Mouse (Mus musculus) forebrain, embryonic 12.5 days (tissue): Measurements from ENCODE around the gene Prrx2. TPM values are rescaled to one million over a fixed set of nuclear protein-coding genes. Genes with fewer than 3 reads are reported as not detected.
"Not testable (repeated sequence)": the region's sequence is repeated elsewhere in the genome, so short reads cannot be mapped to it uniquely, and the experiment has no call there.

Source experiments
- ATAC-seq: fragments of 200-750 bp; cut with Nextera tagmentation; 2 replicates; pipeline ENCODE4 v1.8.0; 2017; ENCODE audit warnings: moderate TSS enrichment; ENCODE audit not compliant: low FRiP score
- H3K27ac ChIP-seq: fragments of 300-500 bp; sonication (generic); 2 replicates; pipeline ENCODE4 v1.5.1; 2016; ENCODE audit warnings: mild to moderate bottlenecking
- H3K27me3 ChIP-seq: fragments of 300-500 bp; sonication (generic); 2 replicates; pipeline ENCODE4 v1.6.1; 2016; ENCODE audit warnings: mild to moderate bottlenecking
- H3K36me3 ChIP-seq: fragments of 300-500 bp; sonication (generic); replicated peaks from 2 replicates; pipeline ENCODE4 v1.6.1; 2016; ENCODE audit warnings: mild to moderate bottlenecking
- H3K4me1 ChIP-seq: fragments of 300-500 bp; sonication (generic); 2 replicates; pipeline ENCODE4 v1.6.1; 2016
- H3K4me2 ChIP-seq: fragments of 300-500 bp; sonication (generic); 2 replicates; pipeline ENCODE4 v1.6.1; 2016; ENCODE audit warnings: mild to moderate bottlenecking, moderate library complexity
- H3K4me3 ChIP-seq: fragments of 300-500 bp; sonication (generic); replicated peaks from 2 replicates; pipeline ENCODE4 v1.5.1; 2016; ENCODE audit warnings: mild to moderate bottlenecking
- H3K9ac ChIP-seq: fragments of 300-500 bp; sonication (generic); 2 replicates; pipeline ENCODE4 v1.6.1; 2016; ENCODE audit warnings: mild to moderate bottlenecking
- H3K9me3 ChIP-seq: fragments of 300-500 bp; sonication (generic); 2 replicates; pipeline ENCODE4 v1.6.1; 2016
- WGBS: fragments of 180-500 bp; shearing (Covaris S2); methylation state at CpG from one replicate; pipeline ENCODE4 v1.1.7; 2016; 5-methylcytosine and 5-hydroxymethylcytosine counted together
- polyA plus RNA-seq: library from polyadenylated mRNA; unstranded; fragments of >200 nt; fragmentation: Nextera tagmentation; extraction: Ambion mirVana; gene quantifications from 2 replicates; pipeline ENCODE4 v1.2.1, GENCODE M21; 2016

Gene Prrx2
- polyA plus RNA-seq, 1 experiment from 2014 or later, result 19.8 TPM

- Histone ChIP-seq H3K4me1 (0 out of 2 replicates have a peak, but pooled peaks cover 7% of the 10 kb centered on the region), H3K27me3 (no peaks in the 10 kb centered on the region), H3K4me2 (no peak overlapping the region), H3K36me3 (no peaks in the 10 kb centered on the region), H3K27ac (no peak overlapping the region), H3K9ac (no peak overlapping the region), H3K9me3 (no peaks in the 10 kb centered on the region), H3K4me3 (no peak overlapping the region)
- ATAC-seq, result no peak
- WGBS, result 67% methylated on average over 8 of the region's 8 CpGs
These were observed 84.1 kb downstream of the Prrx2 start for GRCm38 (mm10) chr2:30918780-30919329.

- H3K9ac ChIP-seq, result no peak overlapping the region
- H3K27me3 ChIP-seq, result no peaks in the 10 kb centered on the region
- WGBS, result 89% methylated on average over 7 of the region's 7 CpGs
- no peak overlapping the region for H3K4me3 ChIP-seq
- H3K27ac ChIP-seq, result no peak overlapping the region
- H3K36me3 ChIP-seq, result no peaks in the 10 kb centered on the region
- ATAC-seq, result no peak
- no peak overlapping the region for H3K4me2 ChIP-seq
- no peaks in the 10 kb centered on the region for H3K9me3 ChIP-seq
- 0 out of 2 replicates have a peak, but pooled peaks cover 2% of the 10 kb centered on the region for H3K4me1 ChIP-seq
These were observed 85.4 kb downstream of the Prrx2 start for GRCm38 (mm10) chr2:30920216-30920615.

GRCm38 (mm10) chr2:30923099-30923498 is 88.3 kb downstream of the Prrx2 start:
- no peak for ATAC-seq
- no peak overlapping the region for H3K4me2 ChIP-seq

DNA sequence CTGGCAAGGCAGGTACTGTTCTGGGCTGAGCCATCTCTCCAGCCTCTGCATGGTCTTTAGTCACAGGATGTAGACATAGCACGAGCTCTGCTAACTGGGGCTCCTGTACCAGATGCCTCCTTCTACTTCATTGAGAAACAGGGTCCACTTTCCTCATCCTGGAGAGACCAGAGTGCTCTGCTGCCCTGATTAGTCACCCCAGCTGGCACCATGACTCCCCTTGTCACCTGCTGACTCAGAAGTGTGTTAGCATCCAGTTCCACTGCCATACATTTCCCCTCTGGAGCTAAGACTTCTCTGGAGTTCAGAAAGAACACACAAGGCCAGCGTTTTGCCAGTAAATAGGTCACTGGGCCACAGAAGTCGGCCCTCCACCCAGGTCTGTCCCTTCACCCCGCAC is 90.4 kb downstream of the Prrx2 start:
- Histone ChIP-seq H3K9me3 (no peaks in the 10 kb centered on the region), H3K4me3 (no peak overlapping the region), H3K4me2 (no peak overlapping the region), H3K36me3 (no peaks in the 10 kb centered on the region), H3K27me3 (no peaks in the 10 kb centered on the region), H3K9ac (no peak overlapping the region), H3K4me1 (peaks cover 10% of the 10 kb centered on the region), H3K27ac (no peak overlapping the region)
- 79% methylated on average over 4 of the region's 4 CpGs for WGBS
- no peak for ATAC-seq

More at GRCm38 (mm10) chr2:30923099-30923498, 88.3 kb downstream of the Prrx2 start:
- no peak overlapping the region for H3K9ac ChIP-seq
- no peaks in the 10 kb centered on the region for H3K36me3 ChIP-seq
- H3K27ac ChIP-seq, result no peak overlapping the region
- 69% methylated on average over 3 of the region's 3 CpGs for WGBS
- H3K27me3 ChIP-seq, result no peaks in the 10 kb centered on the region
- H3K9me3 ChIP-seq, result no peaks in the 10 kb centered on the region
- H3K4me1 ChIP-seq, result no peaks in the 10 kb centered on the region
- H3K4me3 ChIP-seq, result no peak overlapping the region

DNA sequence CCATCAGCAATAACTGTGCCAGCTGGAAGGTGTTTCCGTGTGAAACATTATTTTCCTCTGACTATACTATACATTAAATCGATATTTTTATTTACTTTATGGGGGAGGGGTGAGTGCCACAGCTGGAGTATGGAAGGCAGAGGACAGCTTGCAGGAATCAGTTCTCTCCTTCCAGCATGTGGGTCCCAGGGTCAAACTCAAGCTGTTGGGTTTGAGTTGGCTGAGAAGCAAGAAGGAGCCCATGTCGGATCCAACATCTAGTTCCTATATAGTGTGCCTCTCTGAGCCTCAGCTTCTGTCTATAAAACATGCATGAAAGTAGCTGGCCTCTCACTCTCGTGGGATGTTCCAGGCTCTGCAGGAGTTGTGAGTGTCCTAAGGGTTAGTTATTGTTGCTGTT is 91.6 kb downstream of the Prrx2 start:
- peaks cover 10% of the 10 kb centered on the region for H3K4me1 ChIP-seq
- WGBS, result 83% methylated on average over 4 of the region's 4 CpGs
- H3K9ac ChIP-seq, result no peak overlapping the region
- no peak overlapping the region for H3K4me3 ChIP-seq
- H3K27ac ChIP-seq, result no peak overlapping the region
- no peaks in the 10 kb centered on the region for H3K27me3 ChIP-seq
- no peaks in the 10 kb centered on the region for H3K9me3 ChIP-seq
- no peak for ATAC-seq
- no peaks in the 10 kb centered on the region for H3K36me3 ChIP-seq
- H3K4me2 ChIP-seq, result no peak overlapping the region

- H3K4me1 ChIP-seq, result peaks cover 10% of the 10 kb centered on the region
- H3K4me2 ChIP-seq, result no peak overlapping the region
- H3K9ac ChIP-seq, result no peak overlapping the region
- ATAC-seq, result no peak
- no peaks in the 10 kb centered on the region for H3K27me3 ChIP-seq
- H3K9me3 ChIP-seq, result no peaks in the 10 kb centered on the region
- H3K27ac ChIP-seq, result no peak overlapping the region
- no peaks in the 10 kb centered on the region for H3K36me3 ChIP-seq
- WGBS, result 71% methylated on average over 9 of the region's 9 CpGs
- H3K4me3 ChIP-seq, result no peak overlapping the region
These were observed 92.5 kb downstream of the Prrx2 start for GRCm38 (mm10) chr2:30927151-30927781.

DNA sequence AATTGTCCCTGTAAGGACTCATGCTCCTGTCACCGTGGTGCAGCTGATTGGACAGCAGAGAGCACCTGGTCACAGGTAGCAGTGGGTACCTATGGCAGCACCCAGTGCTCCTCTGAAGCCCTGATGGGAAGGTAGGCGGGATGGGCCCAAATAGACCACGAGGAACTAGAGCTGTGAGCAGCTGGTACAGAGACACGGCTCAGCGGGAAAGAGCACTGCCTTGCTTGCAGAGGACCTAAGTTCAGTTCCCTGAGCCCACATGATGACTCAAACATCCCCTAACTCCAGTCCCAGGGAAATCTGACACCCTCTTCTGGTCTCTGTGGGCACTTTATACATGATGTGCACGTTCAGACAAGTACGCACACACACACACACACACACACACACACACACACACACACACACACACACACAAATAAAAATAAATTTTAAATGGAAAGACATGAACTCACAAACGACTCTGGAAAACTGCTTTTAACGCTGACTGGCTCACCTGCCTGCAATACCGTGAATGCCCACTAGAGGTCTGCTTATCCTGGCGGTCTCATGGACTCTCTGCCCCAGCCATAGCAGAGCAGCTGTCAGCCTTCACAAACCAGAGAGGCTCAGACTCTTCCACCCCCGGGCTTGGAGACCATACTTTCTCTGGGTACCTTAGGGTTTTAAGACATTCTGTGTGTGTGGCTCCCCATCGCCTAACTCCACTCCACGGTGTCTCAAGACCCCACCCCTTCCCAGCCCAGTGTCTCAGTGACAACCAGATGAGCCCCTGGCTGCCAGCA is 93.3 kb downstream of the Prrx2 start:
- Histone ChIP-seq H3K27me3 (no peaks in the 10 kb centered on the region), H3K9me3 (no peaks in the 10 kb centered on the region), H3K4me2 (no peak overlapping the region), H3K36me3 (no peaks in the 10 kb centered on the region), H3K27ac (no peak overlapping the region), H3K4me3 (no peak overlapping the region), H3K4me1 (peaks cover 10% of the 10 kb centered on the region), H3K9ac (no peak overlapping the region)
- ATAC-seq, result peak; percentile 68
- 27% methylated on average over 14 of the region's 14 CpGs for WGBS

DNA sequence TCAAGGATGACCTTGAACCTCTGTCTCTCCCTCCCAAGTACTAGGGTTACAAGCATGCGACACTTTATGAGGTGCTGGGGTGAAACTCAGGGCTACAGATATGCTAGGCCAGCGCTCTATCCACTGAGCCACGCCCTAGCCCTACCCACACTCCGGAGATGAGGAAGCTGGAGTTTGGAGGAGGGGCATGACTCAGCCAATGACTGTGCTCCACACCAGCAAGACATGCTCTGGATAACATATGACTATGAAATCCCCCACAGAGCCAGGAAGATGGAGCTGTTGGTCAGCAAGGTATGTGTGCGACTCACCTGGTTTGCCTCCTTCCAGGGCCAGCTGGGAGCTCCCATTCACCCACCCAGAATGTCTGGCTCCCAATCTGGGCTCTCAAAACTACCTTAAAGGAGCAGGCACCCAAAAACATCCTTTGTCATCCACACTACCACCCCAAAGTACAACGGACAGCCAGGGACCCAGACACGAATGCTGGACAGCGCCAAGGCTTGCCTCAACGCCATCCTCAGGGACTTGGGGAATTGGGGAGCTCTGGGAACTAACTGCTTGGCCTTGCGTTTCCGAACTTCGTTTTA is 94.2 kb downstream of the Prrx2 start:
- no peaks in the 10 kb centered on the region for H3K27me3 ChIP-seq
- H3K36me3 ChIP-seq, result no peaks in the 10 kb centered on the region
- H3K4me1 ChIP-seq, result peaks cover 10% of the 10 kb centered on the region
- H3K9ac ChIP-seq, result peak overlapping the region; percentile 50; the same call in 1 of the 2 replicates
- H3K4me2 ChIP-seq, result peak overlapping the region; percentile 60
- peak overlapping the region; percentile 25; the same call in 1 of the 2 replicates for H3K4me3 ChIP-seq
- no peak for ATAC-seq
- H3K27ac ChIP-seq, result no peak overlapping the region
- H3K9me3 ChIP-seq, result no peaks in the 10 kb centered on the region
- 34% methylated on average over 12 of the region's 12 CpGs for WGBS

- H3K36me3 ChIP-seq, result no peaks in the 10 kb centered on the region
- H3K4me2 ChIP-seq, result peak within 1 kb of the TSS; percentile 60
- WGBS, result 1% methylated on average over 23 of the region's 23 CpGs
- no peaks in the 10 kb centered on the region; the same call in 1 of the 2 replicates for H3K27me3 ChIP-seq
- peaks cover 10% of the 10 kb centered on the region for H3K4me1 ChIP-seq
- H3K4me3 ChIP-seq, result peak within 1 kb of the TSS; percentile 25
- H3K27ac ChIP-seq, result no peak within 1 kb of the TSS
- ATAC-seq, result peak; percentile 62; the same call in 1 of the 2 replicates
- no peaks in the 10 kb centered on the region for H3K9me3 ChIP-seq
- H3K9ac ChIP-seq, result peak within 1 kb of the TSS; percentile 50
These were observed 94.8 kb downstream of the Prrx2 start, which contains the start of gene Ptges for GRCm38 (mm10) chr2:30929483-30930045. Gene Ptges (minus strand): TSS chr2:30929863.

DNA sequence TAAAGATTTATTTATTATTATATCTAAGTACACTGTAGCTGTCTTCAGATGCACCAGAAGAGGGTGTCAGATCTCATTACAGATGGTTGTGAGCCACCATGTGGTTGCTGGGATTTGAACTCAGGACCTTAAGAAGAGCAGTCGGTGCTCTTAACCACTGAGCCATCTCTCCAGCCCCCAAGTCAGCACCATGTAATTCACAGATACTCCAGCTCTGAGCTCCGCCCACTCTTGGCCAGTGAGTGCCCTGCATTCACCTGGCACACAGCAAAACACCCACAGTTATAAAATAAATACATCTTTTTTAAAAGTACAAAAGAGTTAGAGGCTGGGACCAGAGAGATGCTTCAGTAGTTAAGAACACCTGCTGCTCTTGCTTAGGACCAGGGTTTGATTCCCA is 96.1 kb downstream of the Prrx2 start:
- not testable (repeated sequence) for H3K4me1 ChIP-seq, H3K27ac ChIP-seq, H3K9me3 ChIP-seq, H3K27me3 ChIP-seq, H3K36me3 ChIP-seq, H3K4me3 ChIP-seq, ATAC-seq, H3K9ac ChIP-seq, H3K4me2 ChIP-seq
- 72% methylated on average over 2 of the region's 2 CpGs for WGBS
